Mouse (Mus musculus) CD4-positive helper T cell, adult 2 months (primary cell): ENCODE measurements at regions not wholly inside any gene's neighbourhood (a gene's known extent, or its start where the extent isn't known, plus 50 kb on each side); places are given as distances from the start of the nearest gene placed in this dataset.

Experiments used
- DNase-seq: peaks from one replicate; pipeline ENCODE4 v3.0.0-alpha.2; 2012; ENCODE audit warnings: low read depth, missing footprints, low spot score

- DNase-seq: peak; percentile 23
These were observed 50.9 kb upstream of the Kap start for GRCm38 (mm10) chr6:133904501-133904900.

GRCm38 (mm10) chr6:133934667-133935066, 81.1 kb upstream of the Kap start:
- DNase-seq: no peak

GRCm38 (mm10) chr6:133935671-133936070, 82.1 kb upstream of the Kap start:
- DNase-seq: no peak

GRCm38 (mm10) chr6:133959902-133960634, 75.4 kb upstream of the Etv6 start:
- DNase-seq: no peak

- DNase-seq: peak; percentile 71
These were observed 74.8 kb upstream of the Etv6 start for GRCm38 (mm10) chr6:133960713-133961112.

GRCm38 (mm10) chr6:133962641-133963040, 72.9 kb upstream of the Etv6 start:
- no peak for DNase-seq

- DNase-seq: no peak
These were observed 72.2 kb upstream of the Etv6 start for GRCm38 (mm10) chr6:133963264-133963663.

- no peak for DNase-seq
These were observed 68.2 kb upstream of the Etv6 start for GRCm38 (mm10) chr6:133967286-133967685.

GRCm38 (mm10) chr6:133972054-133972705, 63.3 kb upstream of the Etv6 start:
- no peak for DNase-seq

- DNase-seq: no peak
These were observed 62.2 kb upstream of the Etv6 start for GRCm38 (mm10) chr6:133973205-133973838.

- DNase-seq: no peak
These were observed 59.5 kb upstream of the Etv6 start for GRCm38 (mm10) chr6:133975951-133976350.

GRCm38 (mm10) chr6:133976854-133977253, 58.6 kb upstream of the Etv6 start:
- DNase-seq: no peak

- DNase-seq: no peak
These were observed 51.5 kb upstream of the Etv6 start for GRCm38 (mm10) chr6:133983804-133984514.

- no peak for DNase-seq
These were observed 50.7 kb upstream of the Etv6 start for GRCm38 (mm10) chr6:133984666-133985355.
